Mouse (Mus musculus) B cell, adult 2 months (primary cell): ENCODE data around the gene S1pr1.

Experiments
- DNase-seq, 2 experiments: peaks; one replicate each; pipeline ENCODE4 v3.0.0; 2022

S1pr1 gene

GRCm38 (mm10) chr3:115711924-115712807 lies 2.7 kb downstream of the S1pr1 start:
- no peak for DNase-seq

DNA sequence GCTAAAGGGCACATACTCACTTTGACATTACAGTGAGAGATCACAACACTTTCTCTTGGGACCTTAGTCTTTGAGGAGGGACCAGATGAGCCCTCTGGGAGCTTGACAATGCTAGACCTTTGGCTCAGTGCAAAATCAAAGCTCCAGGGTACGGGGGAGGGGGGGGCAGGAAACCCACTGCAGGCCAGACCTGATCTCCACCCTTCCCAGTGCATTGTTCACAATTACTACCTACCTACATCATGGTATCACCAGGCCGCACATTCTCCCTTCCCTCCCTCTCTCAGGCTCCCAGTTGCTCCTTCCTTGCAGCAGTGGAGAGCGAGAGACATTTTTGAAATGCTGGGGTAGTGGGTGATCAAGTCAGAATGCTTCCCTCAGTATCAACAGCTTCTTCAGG lies 3.5 kb downstream of the S1pr1 start:
- no peak for DNase-seq

DNA sequence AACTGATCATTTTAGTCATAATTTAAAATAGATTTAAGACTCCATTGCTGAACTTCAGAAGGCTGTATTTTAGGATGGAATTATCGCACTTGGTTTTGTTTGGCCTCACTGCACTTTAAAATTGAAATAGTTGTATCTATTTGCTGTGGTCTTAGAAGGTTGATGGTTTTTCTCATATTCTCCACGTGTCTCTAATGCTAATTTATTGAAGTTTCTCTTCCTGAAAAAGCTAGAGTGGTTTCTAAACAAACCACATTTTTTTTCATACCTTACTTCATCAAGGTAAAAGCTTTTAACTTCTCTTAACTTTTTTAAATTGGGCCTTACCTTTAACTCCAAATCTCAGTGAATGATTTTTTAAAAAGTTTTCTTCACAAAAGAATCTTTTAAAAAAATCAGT lies 4.8 kb downstream of the S1pr1 start:
- DNase-seq: no peak

DNA sequence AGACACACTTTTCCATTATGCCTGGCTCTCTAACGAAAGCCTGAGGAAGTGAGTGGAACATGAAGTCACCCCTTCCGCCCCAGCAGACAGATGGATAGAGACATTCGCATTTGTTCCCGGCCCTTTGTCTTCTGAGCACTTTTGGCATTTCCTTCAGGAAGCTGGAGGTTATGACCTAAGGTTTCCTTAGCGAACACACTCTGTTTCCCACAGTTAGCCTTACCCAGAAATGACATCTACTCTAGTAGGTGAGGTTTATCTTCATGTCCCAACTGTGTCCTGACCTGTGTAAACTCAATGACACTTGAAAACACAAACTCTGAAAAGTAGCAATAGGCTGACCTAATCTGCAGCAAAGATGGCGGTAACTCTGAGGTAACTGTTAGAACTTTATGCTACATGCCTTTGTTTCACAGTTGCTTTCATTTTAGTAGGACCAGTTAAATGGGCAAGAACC lies 5.7 kb downstream of the S1pr1 start:
- DNase-seq: no peak

GRCm38 (mm10) chr3:115706736-115707135 lies 8.1 kb downstream of the S1pr1 start:
- DNase-seq: no peak

GRCm38 (mm10) chr3:115704254-115704908 lies 10.5 kb downstream of the S1pr1 start:
- DNase-seq: peak; percentile 41 to 48

DNA sequence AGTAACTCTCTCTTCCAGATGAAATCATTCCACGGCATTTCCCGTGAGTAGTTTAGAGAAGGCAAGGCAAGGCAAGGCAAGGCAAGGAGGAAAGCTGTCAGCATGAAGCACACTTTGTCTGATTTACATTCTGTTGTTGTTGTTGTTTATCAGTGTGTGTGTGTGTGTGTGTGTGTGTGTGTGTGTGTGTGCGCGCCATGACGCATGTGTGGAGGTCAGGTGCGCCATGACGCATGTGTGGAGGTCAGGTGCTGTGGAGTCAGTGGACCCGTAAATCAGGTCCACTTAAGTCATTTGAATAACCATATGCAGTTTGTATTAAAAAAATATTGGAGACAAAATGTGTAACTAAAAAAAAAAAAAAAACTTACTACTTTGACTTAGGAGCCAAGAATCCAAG lies 11.2 kb downstream of the S1pr1 start:
- DNase-seq: peak; percentile 56 to 63

GRCm38 (mm10) chr3:115702089-115702488 lies 12.8 kb downstream of the S1pr1 start:
- peak; percentile 75 to 81 for DNase-seq

DNA sequence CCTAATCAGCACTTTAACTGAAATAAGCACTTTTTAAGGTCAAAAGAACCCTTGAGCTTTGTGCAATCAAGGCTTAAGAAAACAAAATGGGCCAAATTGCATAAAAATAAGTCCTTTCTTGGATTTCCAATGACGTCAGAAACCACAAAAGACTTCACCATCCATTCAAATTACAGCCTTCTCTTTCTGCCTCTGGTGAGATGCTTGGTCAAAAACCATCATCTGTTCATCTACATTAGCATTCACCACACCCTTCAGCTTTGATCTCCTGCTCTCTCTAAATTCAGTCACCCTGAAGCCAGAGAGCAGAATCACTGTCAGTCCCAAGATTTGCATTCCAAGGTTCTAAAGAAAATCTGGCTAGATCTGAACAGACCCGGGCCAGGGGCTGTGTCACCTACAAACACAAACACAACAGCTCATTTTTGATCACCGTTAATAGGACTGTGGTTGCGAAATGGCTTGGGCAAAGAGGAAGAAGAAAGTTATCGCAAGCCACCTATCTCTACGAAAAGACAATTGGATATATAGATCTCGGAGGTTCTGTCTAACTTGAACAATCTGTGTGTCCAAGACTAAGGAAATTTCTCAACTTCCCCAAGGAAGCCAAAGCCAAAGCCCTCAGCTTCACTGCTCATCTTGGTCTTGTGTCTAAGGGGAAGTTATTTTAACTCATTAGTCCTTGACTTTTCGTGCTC lies 19.5 kb downstream of the S1pr1 start:
- peak; percentile 44 to 56 for DNase-seq

DNA sequence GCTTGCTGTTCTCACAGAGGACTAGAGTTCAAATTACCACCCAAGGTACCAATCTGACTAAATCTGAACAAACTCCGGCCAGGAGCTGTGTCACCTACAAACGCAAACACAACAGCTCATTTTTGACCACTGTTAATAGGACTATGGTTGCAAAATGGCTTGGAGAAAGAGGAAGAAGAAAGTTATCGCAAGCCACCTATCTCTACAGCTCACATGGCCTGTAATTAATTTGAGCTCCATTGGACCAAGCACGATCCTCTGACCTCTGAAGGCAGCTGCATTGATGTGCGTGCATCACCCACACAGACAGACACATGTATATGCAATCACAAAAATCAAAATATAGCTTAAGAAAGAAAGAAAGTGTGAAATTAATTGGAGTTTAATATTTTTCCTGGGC lies 20.7 kb downstream of the S1pr1 start:
- no peak for DNase-seq

DNA sequence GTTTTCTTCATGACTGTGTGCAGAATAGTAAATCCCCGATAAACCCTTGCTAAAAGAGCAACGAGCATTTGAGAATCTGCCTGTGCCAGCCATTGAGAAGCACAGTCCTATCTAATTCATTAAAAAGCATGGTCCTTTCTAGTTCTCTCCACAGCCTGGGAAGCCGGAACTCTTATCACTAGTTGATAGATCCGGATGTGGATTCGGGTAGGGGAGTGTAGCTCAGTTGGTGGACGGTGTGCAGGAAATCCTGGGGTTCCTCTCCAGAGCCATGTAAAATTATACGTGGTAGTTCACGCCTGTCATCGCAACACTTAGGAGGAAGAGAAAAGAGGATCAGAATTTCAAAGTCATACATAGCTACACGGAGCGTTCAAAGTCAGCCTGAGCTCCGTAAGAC lies 21.5 kb downstream of the S1pr1 start:
- no peak for DNase-seq

DNA sequence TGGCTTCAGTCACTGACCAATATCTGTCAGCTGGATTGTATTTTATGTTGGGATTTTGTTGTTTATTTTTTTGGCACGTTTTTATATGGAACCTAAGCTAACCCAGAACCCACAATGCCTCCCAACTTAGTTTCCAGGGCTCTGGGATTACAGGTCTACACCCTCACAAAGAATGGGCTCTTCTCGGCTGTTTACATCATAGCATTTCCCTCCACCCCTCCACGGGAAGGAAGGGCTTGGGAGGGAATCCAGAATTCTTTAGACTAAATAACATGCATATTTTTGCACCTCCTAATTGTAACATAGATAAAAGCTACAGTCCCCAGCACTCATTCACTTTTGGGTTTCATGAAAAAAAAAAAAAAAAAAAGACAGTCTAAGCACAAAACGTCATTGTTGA lies 22.0 kb downstream of the S1pr1 start:
- DNase-seq: no peak

- DNase-seq: peak; percentile 39
Observed at GRCm38 (mm10) chr3:115692384-115692783, 22.5 kb downstream of the S1pr1 start.

DNA sequence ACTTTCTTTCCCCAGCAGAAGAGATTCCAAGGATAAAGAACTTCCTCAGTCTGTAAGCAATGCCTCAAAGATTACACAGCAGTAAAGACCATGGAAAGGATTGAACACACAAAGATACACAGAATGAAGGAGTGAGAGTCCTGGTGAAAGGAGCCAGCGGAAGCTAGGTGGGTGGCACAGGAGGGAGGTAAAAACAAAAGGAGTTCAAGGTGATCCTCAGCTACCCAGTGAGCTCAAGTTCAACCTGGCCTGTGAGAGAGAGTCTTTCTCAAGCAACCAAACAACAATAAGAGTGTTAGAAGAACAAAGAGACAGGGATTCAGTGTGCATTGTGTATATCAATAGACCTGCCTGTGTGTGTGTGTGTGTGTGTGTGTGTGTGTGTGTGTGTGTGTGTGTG lies 25.0 kb downstream of the S1pr1 start:
- no peak for DNase-seq

- peak; percentile 48 to 53 for DNase-seq
Observed at GRCm38 (mm10) chr3:115689352-115689751, 25.5 kb downstream of the S1pr1 start.

DNA sequence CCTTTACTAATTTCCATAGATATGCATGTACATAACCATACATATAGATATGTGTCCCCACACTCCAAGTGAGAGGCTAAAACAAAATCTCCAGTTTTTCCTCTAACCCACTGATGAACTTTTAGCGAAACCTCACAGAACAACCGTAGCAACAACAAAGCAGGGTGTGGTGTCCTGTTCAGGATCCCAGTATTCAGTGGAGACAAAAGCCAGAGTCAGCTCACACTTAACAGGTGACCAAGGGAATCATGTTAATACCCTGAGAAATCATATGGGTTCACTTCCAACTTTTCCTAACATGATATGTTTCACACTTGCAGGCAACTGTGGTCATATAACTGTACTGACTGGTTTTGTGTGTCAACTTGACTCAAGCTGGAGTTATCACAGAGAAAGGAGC lies 27.1 kb downstream of the S1pr1 start:
- DNase-seq: no peak

DNA sequence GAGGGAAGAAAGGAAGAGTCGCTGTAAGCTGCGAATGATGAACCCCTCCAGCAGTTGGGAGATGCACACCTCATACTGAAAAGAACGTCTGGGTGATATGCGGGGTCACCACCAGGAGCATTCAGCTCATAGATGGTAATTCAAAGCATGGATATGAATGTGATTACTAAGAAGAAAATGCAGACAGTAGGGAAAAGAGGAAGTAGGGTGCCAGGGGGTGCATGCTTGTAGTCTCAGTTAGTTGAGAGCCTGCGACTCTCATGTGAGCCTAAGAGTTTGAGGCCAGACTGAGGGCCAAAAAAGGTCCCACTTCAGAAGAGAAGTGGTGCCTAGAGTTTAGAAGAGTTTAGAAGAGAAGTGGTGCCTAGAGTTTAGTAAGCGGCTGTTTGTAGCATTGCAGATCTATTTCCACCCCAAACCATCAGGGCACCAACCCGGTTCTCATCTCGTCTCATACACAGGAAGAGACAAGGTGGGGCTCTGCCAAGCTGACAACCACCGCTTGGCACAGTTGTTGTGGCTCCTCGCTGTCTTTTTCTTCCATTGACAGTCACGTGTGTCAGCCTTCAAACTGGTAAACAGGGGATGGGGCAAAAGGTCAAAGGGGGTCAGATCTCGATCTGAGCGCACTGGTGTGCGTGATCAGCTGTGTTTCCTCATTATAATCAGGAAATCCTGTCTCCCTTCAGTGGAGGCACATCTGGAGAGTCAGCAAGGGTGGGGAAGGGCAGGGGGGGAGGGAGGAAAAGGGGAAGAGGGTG lies 32.4 kb downstream of the S1pr1 start:
- DNase-seq: peak; percentile 74 to 81

DNA sequence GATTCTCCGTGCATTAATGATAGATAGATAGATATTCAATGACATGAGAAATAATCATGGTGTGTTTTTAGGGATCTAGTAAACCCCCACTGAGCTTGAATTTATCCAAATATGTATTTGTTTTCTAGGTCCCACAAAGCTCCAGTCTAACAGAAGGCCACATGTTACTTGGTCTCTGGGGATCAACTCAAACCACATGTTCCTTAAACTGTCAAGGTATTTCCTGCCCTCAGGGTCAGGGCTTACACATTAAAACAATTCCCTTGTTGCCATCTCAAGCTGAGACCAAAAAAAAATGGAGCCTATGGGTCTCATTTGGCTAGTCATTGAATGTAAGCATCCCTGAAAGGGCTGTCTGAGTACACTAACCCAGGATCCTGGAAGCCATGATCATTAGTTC lies 33.7 kb downstream of the S1pr1 start:
- peak; percentile 54 to 67 for DNase-seq

GRCm38 (mm10) chr3:115679022-115679421 lies 35.9 kb downstream of the S1pr1 start:
- no peak for DNase-seq

DNA sequence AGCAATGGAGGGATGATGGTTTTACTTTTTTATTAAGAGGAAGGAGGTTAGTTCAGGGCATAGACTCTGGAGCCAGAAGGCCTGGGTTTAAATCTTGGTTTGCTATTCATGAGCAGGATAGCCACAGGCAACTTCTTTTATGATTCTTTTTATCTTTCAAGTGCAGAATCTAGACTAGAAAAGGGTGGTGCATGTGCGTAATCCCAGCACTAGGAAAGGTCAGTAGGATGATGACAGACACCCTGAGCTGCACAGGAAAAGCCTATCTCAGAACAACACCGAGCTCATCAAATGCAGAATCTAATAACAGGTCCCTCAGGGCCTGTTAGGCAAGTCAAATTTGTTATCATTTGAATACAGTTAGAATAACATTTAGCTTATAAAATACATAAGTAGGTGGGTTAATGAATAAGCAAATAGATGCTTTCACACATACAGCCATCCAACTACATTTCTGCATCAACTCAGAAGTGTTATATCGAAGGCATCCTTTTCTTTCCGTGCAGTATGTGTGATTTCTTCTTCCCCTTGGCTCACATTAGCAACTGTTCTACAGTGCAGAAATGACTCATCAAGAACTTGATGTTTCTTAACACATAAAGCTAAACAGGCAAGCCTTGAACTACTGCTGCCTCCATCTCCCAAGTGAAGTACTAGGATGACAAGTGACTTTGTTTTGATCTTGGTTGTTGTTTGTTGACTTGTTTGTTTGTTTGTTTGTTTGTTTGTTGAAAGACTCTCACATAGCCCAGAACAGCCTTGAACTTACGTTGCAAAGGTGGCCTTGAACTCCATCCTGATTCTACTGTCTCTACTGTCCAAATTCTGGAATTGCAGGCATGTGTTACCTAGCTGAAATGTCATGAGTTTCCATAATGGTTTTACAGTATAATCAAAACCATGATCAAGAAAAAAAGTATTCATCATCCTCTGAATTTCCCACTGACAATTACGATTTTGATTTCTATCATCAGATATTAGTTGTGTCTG lies 39.0 kb downstream of the S1pr1 start:
- DNase-seq: no peak

DNA sequence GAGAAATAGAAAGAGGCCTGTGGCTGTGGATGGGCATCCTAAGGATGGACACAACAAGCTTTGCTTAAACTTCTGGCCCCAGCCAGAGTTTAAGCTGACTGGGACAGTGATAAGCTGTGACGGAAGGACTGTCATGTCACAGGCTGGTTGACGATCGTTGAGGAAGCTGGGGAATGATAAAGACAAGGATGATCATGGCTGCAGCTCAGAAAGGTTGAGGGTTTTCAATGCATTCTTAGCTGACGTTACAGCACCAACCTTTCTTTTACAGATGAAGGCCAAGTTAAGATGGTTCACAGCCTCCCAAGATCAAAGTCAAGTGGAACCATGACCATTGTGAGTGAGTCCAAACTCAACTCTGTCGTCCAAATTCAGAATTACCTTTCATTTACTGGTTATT lies 40.2 kb downstream of the S1pr1 start:
- no peak for DNase-seq
